Mouse (Mus musculus): ENCODE data around the gene Atp1b4. TPM values are rescaled to one million over a fixed set of nuclear protein-coding genes. Genes with fewer than 3 reads are reported as not detected.

Atp1b4 gene
- polyA plus RNA-seq (2014; fragmentation: Illumina TruSeq; extraction: RNeasy Lipid Tissue Mini Kit (QIAGEN cat#74804); ENCODE audit: low read depth, low replicate concordance): not detected

GRCm38 (mm10) chrX:38315884-38316283 is at the start of gene Atp1b4:
TSS of gene Atp1b4 (plus strand) at chrX:38316184.

Other genes starting within 250 kb of the Atp1b4 start
- gene Rhox10, start 249.7 kb upstream of the Atp1b4 start, polyA plus RNA-seq (2014; fragmentation: Illumina TruSeq; extraction: RNeasy Lipid Tissue Mini Kit (QIAGEN cat#74804); ENCODE audit: low read depth, low replicate concordance): 1.1 TPM
- 6.3 TPM for gene Rhox11, start 231.0 kb upstream of the Atp1b4 start, polyA plus RNA-seq (2014; fragmentation: Illumina TruSeq; extraction: RNeasy Lipid Tissue Mini Kit (QIAGEN cat#74804); ENCODE audit: low read depth, low replicate concordance)
- gene Rhox12, start 205.3 kb upstream of the Atp1b4 start, polyA plus RNA-seq (2014; fragmentation: Illumina TruSeq; extraction: RNeasy Lipid Tissue Mini Kit (QIAGEN cat#74804); ENCODE audit: low read depth, low replicate concordance): not detected
- 1.9 TPM for gene Rhox13, start 195.0 kb upstream of the Atp1b4 start, polyA plus RNA-seq (2014; fragmentation: Illumina TruSeq; extraction: RNeasy Lipid Tissue Mini Kit (QIAGEN cat#74804); ENCODE audit: low read depth, low replicate concordance)
- 8.5 TPM for gene Zbtb33, start 126.4 kb upstream of the Atp1b4 start, polyA plus RNA-seq (2014; fragmentation: Illumina TruSeq; extraction: RNeasy Lipid Tissue Mini Kit (QIAGEN cat#74804); ENCODE audit: low read depth, low replicate concordance)
- gene Tmem255a, start 63.7 kb upstream of the Atp1b4 start, polyA plus RNA-seq (2014; fragmentation: Illumina TruSeq; extraction: RNeasy Lipid Tissue Mini Kit (QIAGEN cat#74804); ENCODE audit: low read depth, low replicate concordance): 46.9 TPM
- gene Lamp2, start 140.3 kb downstream of the Atp1b4 start, polyA plus RNA-seq (2014; fragmentation: Illumina TruSeq; extraction: RNeasy Lipid Tissue Mini Kit (QIAGEN cat#74804); ENCODE audit: low read depth, low replicate concordance): 109 TPM

Measured in testis, adult 10 weeks (tissue).